Mouse (Mus musculus): ENCODE data around the gene Ndufa6. TPM values are rescaled to one million over a fixed set of nuclear protein-coding genes. Genes with fewer than 3 reads are reported as not detected.

Gene Ndufa6
- 1,413 and 2,016 TPM in 2 replicates for polyA plus RNA-seq (2015; fragmentation: Nextera tagmentation; extraction: Ambion mirVana)

DNA sequence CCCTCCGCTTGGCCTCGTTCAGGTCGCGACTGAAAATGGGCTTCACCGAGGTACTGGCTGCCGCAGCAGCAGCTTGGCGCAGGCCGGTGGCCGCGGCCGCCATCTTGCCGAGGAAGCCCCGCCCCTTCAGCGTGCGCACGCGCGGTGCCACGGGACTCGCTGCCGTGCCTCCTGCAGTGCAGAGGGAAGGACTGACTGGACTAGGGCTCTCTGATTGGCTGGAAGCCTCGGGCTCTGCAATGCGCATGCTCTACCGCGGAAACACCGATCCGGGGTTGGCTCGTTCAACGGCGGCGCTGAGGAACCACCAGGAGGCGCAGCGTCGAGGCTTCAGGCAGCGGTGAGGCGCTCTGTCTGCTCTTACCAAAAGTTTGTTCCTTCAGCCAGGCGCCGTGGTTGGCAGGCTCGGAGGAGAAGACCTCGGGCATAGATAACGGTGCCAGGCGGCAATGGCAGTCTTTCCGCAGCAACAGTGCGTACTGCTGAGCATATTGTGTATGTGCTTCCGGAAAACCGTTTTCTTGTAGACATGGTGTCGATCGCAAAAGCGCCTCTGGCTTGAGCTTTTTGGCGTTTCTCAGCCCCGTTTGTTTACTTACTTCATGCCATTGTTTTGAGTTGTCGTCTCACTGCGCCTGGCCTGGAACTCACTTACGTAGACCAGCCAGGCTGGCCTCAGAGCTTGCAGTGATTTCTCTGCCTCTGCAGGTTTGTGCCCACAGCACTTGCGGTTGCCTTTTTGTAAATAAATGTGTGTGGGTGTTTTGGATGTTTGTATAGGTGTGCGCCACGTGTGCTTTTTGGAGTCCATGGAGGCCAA lies at the start of gene Ndufa6:
Gene Ndufa6, minus strand, starts transcription at position 197 of the 820 bp plus-strand sequence.

DNA sequence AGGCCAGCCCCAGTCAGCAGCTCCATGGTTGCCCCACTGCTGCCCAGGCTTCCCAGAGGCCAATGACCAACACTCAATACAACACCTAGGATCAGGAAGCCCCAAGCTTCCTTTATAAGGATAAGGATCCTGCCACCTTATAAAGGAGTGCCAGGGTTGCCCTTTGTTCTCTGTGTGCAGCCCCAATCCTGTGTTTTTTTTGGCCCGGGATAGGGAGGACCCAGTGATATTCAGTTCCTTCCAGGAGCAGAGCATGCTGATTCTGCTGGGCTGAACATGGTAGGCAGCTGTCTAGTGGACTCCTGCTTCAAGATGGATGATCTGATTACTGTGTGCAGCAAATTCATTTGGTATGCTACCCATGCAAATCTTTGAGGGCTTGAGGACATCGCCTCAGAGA lies 39.8 kb upstream of the Ndufa6 start, which contains the start of gene Cyp2d11:
Gene Cyp2d11, minus strand, starts transcription at position 101 of the 400 bp plus-strand sequence.

GRCm38 (mm10) chr15:82379871-82380713 lies 26.0 kb upstream of the Ndufa6 start, which contains the start of gene Cyp2d22:
Gene Cyp2d22, minus strand, starts transcription at chr15:82380260.

GRCm38 (mm10) chr15:82338593-82339112 lies 15.5 kb downstream of the Ndufa6 start, which contains the start of the genes Naga, Pheta2 and Smdt1:
Gene Naga, minus strand, starts transcription at chr15:82338925.
Gene Pheta2, plus strand, starts transcription at chr15:82338942.
Gene Smdt1, plus strand, starts transcription at chr15:82338959.

Small RNA genes lying within 50 kb of the gene (microRNA-seq; reads per million reads assigned to microRNA genes)
- not detected for gene Mir7684 (ENCODE audit: borderline replicate concordance, insufficient number of aligned reads)

Other genes starting within 250 kb of the Ndufa6 start
- 5.3 and 5.7 TPM in 2 replicates for gene Ccdc134, start 226.4 kb downstream of the Ndufa6 start, polyA plus RNA-seq (2015; fragmentation: Nextera tagmentation; extraction: Ambion mirVana)
- gene Srebf2, start 207.1 kb downstream of the Ndufa6 start, polyA plus RNA-seq (2015; fragmentation: Nextera tagmentation; extraction: Ambion mirVana): 53.9 and 76.2 TPM in 2 replicates
- gene Shisa8, start 141.5 kb downstream of the Ndufa6 start, polyA plus RNA-seq (2015; fragmentation: Nextera tagmentation; extraction: Ambion mirVana): 0.25 and 0.27 TPM in 2 replicates
- gene Tnfrsf13c, start 130.0 kb downstream of the Ndufa6 start, polyA plus RNA-seq (2015; fragmentation: Nextera tagmentation; extraction: Ambion mirVana): 0.16 and 0.26 TPM in 2 replicates
- gene Cenpm, start 109.6 kb downstream of the Ndufa6 start, polyA plus RNA-seq (2015; fragmentation: Nextera tagmentation; extraction: Ambion mirVana): 24.4 and 24.9 TPM in 2 replicates
- gene 1500009C09Rik, start 101.9 kb downstream of the Ndufa6 start, polyA plus RNA-seq (2015; fragmentation: Nextera tagmentation; extraction: Ambion mirVana): 0.25 and 0.44 TPM in 2 replicates
- 8.6 and 22.3 TPM in 2 replicates for gene Sept3, start 79.4 kb downstream of the Ndufa6 start, polyA plus RNA-seq (2015; fragmentation: Nextera tagmentation; extraction: Ambion mirVana)
- gene Wbp2nl, start 55.4 kb downstream of the Ndufa6 start, polyA plus RNA-seq (2015; fragmentation: Nextera tagmentation; extraction: Ambion mirVana): 0.17 TPM in 1 of 2 replicates, not detected in the other
- 52.3 and 72.5 TPM in 2 replicates for gene Naga, start 15.4 kb downstream of the Ndufa6 start, polyA plus RNA-seq (2015; fragmentation: Nextera tagmentation; extraction: Ambion mirVana)
- 6.5 and 6.8 TPM in 2 replicates for gene Pheta2, start 15.4 kb downstream of the Ndufa6 start, polyA plus RNA-seq (2015; fragmentation: Nextera tagmentation; extraction: Ambion mirVana)
- 270 and 273 TPM in 2 replicates for gene Smdt1, start 15.4 kb downstream of the Ndufa6 start, polyA plus RNA-seq (2015; fragmentation: Nextera tagmentation; extraction: Ambion mirVana)
- gene Cyp2d22, start 25.9 kb upstream of the Ndufa6 start, polyA plus RNA-seq (2015; fragmentation: Nextera tagmentation; extraction: Ambion mirVana): 29.6 and 38.1 TPM in 2 replicates
- not detected in 2 replicates for gene Cyp2d11, start 39.7 kb upstream of the Ndufa6 start, polyA plus RNA-seq (2015; fragmentation: Nextera tagmentation; extraction: Ambion mirVana)
- gene Cyp2d10, start 52.9 kb upstream of the Ndufa6 start, polyA plus RNA-seq (2015; fragmentation: Nextera tagmentation; extraction: Ambion mirVana): 7.0 and 10.8 TPM in 2 replicates
- gene Cyp2d9, start 79.1 kb upstream of the Ndufa6 start, polyA plus RNA-seq (2015; fragmentation: Nextera tagmentation; extraction: Ambion mirVana): 5.7 and 8.7 TPM in 2 replicates
- not detected in 2 replicates for gene Cyp2d12, start 200.8 kb upstream of the Ndufa6 start, polyA plus RNA-seq (2015; fragmentation: Nextera tagmentation; extraction: Ambion mirVana)